Mouse (Mus musculus) intestine, embryonic 14.5 days (tissue): ENCODE measurements at regions not wholly inside any gene's neighbourhood (a gene's known extent, or its start where the extent isn't known, plus 50 kb on each side); places are given as distances from the start of the nearest gene placed in this dataset.

Experiments
- ATAC-seq: fragments of 200-750 bp; cut with Nextera tagmentation; replicated peaks from 2 replicates; pipeline ENCODE4 v1.8.0; 2017; ENCODE audit warnings: low read depth, moderate number of reproducible peaks, moderate TSS enrichment, moderate library complexity; ENCODE audit not compliant: low FRiP score, low TSS enrichment
- DNase-seq: peaks from one replicate; pipeline ENCODE4 v3.0.0-alpha.2; 2018; ENCODE audit warnings: low spot score
- H3K27ac ChIP-seq: fragments of 300-500 bp; sonication (generic); 2 replicates; pipeline ENCODE4 v1.5.1; 2014; ENCODE audit warnings: low read depth, mild to moderate bottlenecking, control low read depth
- H3K27me3 ChIP-seq: fragments of 300-500 bp; sonication (generic); replicated peaks from 2 replicates; pipeline ENCODE4 v1.6.1; 2014; ENCODE audit warnings: low read length, control low read depth; ENCODE audit not compliant: control insufficient read depth, insufficient read depth
- H3K36me3 ChIP-seq: fragments of 300-500 bp; sonication (generic); 2 replicates; pipeline ENCODE4 v1.6.1; 2014; ENCODE audit warnings: low read length, control low read depth; ENCODE audit not compliant: control insufficient read depth, insufficient read depth
- H3K4me1 ChIP-seq: fragments of 300-500 bp; sonication (generic); replicated peaks from 2 replicates; pipeline ENCODE4 v1.6.1; 2014; ENCODE audit warnings: low read length, control low read depth, mixed read lengths; ENCODE audit not compliant: control insufficient read depth, insufficient read depth
- H3K4me2 ChIP-seq: fragments of 300-500 bp; sonication (generic); 2 replicates; pipeline ENCODE4 v1.6.1; 2014; ENCODE audit warnings: low read length
- H3K4me3 ChIP-seq: fragments of 300-500 bp; sonication (generic); 2 replicates; pipeline ENCODE4 v1.5.1; 2014; ENCODE audit warnings: low read depth, low read length, control low read depth, mixed read lengths
- H3K9ac ChIP-seq: fragments of 300-500 bp; sonication (generic); 2 replicates; pipeline ENCODE4 v1.6.1; 2014; ENCODE audit warnings: mild to moderate bottlenecking, low read length
- H3K9me3 ChIP-seq: fragments of 300-500 bp; sonication (generic); 2 replicates; pipeline ENCODE4 v1.6.1; 2016; ENCODE audit warnings: low read length, control low read depth; ENCODE audit not compliant: control insufficient read depth
- WGBS: fragments of 180-500 bp; shearing (Covaris S2); extraction: QIAGEN DNeasy Blood & Tissue Kit; methylation state at CpG from one replicate; pipeline ENCODE4 v1.1.7; 2014; 5-methylcytosine and 5-hydroxymethylcytosine counted together

DNA sequence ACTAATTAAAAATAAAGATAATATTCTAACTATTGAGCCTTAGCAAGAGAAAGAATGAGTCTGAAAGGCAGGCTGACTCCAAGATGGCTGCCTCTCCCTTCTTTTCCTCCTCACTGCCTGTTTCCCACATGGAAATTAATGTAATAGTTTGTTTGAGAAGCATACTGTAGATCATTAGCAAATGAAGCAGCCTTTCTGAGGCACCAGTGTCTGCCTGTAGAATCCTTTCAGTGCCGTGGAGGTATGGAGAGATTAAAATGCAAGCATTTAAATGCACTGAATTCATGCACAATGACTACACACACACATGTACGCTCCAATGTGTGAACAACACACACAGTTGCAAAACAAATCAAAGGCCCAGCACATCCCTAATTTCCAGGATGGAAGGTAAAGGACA is 159.5 kb upstream of the Tmem161b start:
- no peak overlapping the region for H3K27ac ChIP-seq
- WGBS: 74% methylated on average over 2 of the region's 2 CpGs
- no peak for ATAC-seq

DNA sequence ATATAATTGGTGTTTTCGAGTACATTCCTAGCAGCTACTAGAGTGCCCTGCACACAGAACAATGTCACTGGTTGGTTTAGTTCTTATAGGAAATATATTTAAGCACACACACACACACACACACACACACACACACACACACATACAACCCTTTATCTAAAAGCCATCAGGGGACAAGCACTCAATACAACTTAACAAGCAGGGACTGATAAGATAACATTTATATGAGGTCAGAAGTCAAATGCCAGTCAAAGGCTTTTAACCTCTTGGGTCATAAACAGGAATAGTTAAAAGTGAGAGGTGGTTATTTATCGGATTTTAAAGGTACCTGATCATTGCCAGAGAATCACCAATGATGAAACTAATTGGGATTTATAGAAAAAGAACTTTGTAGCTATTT is 158.7 kb upstream of the Tmem161b start:
- Histone ChIP-seq H3K27ac (no peak overlapping the region), H3K36me3 (no peaks in the 10 kb centered on the region), H3K4me3 (no peak overlapping the region), H3K9ac (no peak overlapping the region), H3K4me1 (no peaks in the 10 kb centered on the region), H3K9me3 (no peaks in the 10 kb centered on the region), H3K4me2 (no peak overlapping the region), H3K27me3 (no peaks in the 10 kb centered on the region)
- ATAC-seq (no peak), DNase-seq (no peak)
- 35% methylated on average over 2 of the region's 2 CpGs for WGBS

More for the DNA sequence above, 159.5 kb upstream of the Tmem161b start:
- no peak overlapping the region for H3K4me3 ChIP-seq
- H3K9me3 ChIP-seq: no peaks in the 10 kb centered on the region
- H3K27me3 ChIP-seq: no peaks in the 10 kb centered on the region
- no peak for DNase-seq
- H3K9ac ChIP-seq: no peak overlapping the region
- no peaks in the 10 kb centered on the region for H3K36me3 ChIP-seq
- H3K4me1 ChIP-seq: no peaks in the 10 kb centered on the region
- H3K4me2 ChIP-seq: no peak overlapping the region

DNA sequence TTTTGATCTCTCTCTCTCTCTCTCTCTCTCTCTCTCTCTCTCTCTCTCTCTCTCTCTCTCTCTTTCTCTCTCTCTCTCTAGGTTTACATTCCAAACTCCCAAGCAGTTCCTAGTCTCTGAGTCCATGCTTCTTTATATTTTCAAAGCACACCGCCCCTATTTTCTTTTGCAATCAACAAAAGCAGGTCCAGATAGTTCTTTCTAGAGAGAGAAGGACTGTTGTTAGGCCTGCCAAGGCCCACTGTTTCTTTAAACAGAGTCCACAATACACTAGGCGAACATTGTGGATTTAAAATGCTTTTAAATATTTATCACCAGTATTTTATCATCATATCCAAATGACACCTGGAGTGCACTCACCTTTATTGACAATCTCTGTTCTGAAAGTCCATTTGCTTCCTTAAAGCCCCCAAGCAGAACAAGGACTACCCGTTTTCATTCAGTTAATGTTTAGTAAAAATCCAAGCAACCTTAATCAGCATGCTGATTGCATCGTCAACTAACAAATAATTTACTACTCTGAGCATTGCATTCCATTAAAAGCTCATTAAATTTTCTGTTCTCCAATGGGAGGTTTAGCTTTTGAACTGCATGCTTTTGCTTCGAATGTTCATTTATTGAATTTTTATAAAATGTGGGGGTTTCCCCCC is 157.7 kb upstream of the Tmem161b start:
- no peaks in the 10 kb centered on the region for H3K27me3 ChIP-seq
- no peak overlapping the region for H3K27ac ChIP-seq
- no peaks in the 10 kb centered on the region for H3K9me3 ChIP-seq
- no peak overlapping the region for H3K9ac ChIP-seq
- ATAC-seq (no peak), DNase-seq (no peak)
- H3K36me3 ChIP-seq: no peaks in the 10 kb centered on the region
- no peak overlapping the region for H3K4me2 ChIP-seq
- no peak overlapping the region for H3K4me3 ChIP-seq
- H3K4me1 ChIP-seq: no peaks in the 10 kb centered on the region
- 53% methylated on average over 5 of the region's 5 CpGs for WGBS

DNA sequence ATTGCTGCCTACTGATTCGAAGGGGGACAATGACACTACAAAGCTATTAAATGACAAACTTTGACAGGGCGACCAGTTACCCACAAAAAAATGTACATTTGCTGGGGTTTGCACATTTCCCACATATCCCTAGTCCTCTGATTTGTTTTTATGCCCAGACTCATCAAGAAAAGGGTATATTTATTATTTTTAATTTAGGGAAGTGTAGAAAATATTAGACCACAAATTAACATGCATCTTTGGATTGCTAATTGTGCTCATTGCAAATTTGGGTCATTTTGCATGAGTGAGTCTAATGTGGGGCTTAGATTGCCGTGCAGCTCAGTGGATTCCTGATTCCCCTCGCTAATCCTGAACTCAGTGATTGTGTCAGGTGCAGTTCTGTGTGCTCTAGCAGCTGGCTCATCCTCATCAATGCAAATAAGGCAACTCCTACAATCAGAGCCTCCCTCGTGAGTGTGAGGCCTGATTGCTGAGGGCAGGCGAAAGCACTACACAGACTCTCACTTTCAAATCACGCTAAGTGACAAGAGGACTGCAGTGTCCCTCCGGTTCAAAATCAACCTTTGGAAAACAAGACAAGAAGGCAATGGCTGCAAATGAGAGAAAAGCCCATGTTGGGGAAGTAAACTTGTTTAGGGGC is 156.7 kb upstream of the Tmem161b start:
- H3K27me3 ChIP-seq: no peaks in the 10 kb centered on the region
- no peak for ATAC-seq
- H3K9me3 ChIP-seq: no peaks in the 10 kb centered on the region
- H3K36me3 ChIP-seq: no peaks in the 10 kb centered on the region
- H3K4me3 ChIP-seq: no peak overlapping the region
- no peak overlapping the region for H3K27ac ChIP-seq
- no peak overlapping the region for H3K9ac ChIP-seq
- H3K4me2 ChIP-seq: no peak overlapping the region
- no peak for DNase-seq
- WGBS: 61% methylated on average over 8 of the region's 8 CpGs
- no peaks in the 10 kb centered on the region for H3K4me1 ChIP-seq

DNA sequence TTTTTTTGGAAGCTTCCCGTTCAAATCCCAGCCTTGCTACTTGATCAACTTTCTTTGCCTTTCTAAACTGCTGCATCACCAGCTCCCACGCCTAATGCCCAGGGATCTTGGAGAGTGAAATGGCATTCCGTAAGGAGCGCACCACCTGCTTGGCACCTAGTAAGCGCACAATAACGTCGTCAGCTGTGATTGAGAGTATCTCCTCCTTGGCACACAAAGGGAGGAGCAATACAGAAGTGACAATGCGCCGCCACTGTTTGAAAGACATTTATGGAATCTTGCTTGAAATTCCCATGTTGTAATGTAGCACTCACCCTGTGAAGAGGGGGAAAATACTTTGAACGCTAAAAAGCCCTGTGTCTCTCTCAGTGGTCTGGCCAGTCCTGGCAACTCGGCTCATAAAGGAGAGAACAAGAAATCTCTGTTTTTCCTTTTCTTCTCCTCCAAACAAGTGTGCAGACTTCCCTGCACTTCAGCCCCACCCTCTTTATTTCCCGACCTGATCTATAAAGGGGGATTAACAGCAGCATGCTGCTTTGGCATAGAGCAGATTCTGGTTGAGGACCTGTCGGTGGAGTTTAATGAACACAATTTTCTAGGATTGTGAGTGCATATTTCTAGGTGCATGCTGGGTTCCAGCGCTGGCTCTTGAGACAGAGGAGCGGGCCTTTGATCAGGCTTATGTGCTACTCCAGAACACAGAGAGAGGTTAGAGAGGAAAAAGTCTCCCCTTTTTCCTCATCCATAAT is 155.7 kb upstream of the Tmem161b start:
- Histone ChIP-seq H3K9ac (no peak overlapping the region), H3K4me1 (no peaks in the 10 kb centered on the region), H3K27ac (no peak overlapping the region), H3K4me3 (no peak overlapping the region), H3K9me3 (no peaks in the 10 kb centered on the region), H3K27me3 (no peaks in the 10 kb centered on the region), H3K4me2 (no peak overlapping the region), H3K36me3 (no peaks in the 10 kb centered on the region)
- ATAC-seq: no peak
- DNase-seq: no peak
- WGBS: 55% methylated on average over 15 of the region's 15 CpGs

DNA sequence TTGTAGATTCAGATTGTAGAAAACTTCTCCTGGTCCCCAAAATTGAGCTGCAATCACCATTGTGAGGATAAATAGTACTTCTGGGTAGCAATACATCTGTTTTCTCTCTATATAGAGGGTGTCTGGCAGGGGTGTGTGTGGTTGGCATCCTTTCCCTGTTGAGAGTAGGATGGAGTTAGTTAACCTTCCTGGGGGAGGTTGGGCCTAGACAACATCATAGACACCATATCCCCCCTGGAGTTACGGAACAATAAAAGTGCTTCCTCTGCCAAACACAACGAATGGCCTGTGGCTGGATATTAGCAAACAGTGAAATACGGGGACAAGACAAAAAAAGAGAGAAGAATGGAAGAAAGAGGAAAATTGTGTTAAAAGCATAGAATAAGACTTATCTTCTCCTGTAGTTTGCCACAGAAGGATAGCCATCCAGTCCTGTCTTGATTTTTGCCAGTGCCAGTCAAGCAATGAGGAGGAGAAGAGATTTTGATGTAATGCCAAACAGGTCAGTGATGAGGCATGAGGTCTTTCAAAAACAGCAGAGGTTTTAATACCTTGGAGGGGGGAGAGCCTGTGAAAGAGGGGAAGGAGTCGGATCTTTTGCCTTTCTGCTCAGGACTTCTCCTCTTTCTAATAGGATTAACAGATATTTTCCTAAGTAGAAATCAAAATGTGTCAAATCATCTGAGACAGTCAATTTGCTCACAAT is 155.0 kb upstream of the Tmem161b start:
- H3K9me3 ChIP-seq: no peaks in the 10 kb centered on the region
- no peak overlapping the region for H3K9ac ChIP-seq
- H3K4me2 ChIP-seq: no peak overlapping the region
- no peaks in the 10 kb centered on the region for H3K27me3 ChIP-seq
- H3K4me1 ChIP-seq: no peaks in the 10 kb centered on the region
- no peak for ATAC-seq
- H3K27ac ChIP-seq: no peak overlapping the region
- H3K36me3 ChIP-seq: no peaks in the 10 kb centered on the region
- WGBS: 63% methylated on average over 4 of the region's 4 CpGs
- no peak for DNase-seq
- no peak overlapping the region for H3K4me3 ChIP-seq

DNA sequence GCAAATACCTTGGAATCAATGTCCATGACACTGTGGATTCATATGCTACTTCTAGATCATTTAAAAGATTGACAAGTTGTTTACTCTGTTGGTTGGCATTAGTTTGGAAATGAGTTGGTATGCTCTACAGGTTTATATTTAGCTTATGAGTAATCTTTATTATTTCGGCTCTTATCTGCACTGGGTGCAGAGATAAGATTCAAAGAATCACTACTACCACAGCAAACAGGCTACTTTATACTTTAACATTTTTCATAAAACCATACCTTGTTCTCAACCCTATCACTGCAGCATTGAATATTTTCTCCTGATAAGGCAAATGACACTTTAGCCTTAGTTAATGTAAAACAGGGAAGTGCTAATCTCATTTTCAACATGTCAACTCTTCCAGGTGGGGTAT is 153.7 kb upstream of the Tmem161b start:
- H3K4me2 ChIP-seq: no peak overlapping the region
- no peaks in the 10 kb centered on the region for H3K4me1 ChIP-seq
- 71% methylated on average over 1 of the region's 1 CpGs for WGBS
- ATAC-seq (no peak), DNase-seq (no peak)
- no peaks in the 10 kb centered on the region for H3K36me3 ChIP-seq
- H3K27ac ChIP-seq: no peak overlapping the region
- no peak overlapping the region for H3K4me3 ChIP-seq
- no peaks in the 10 kb centered on the region for H3K9me3 ChIP-seq
- H3K27me3 ChIP-seq: no peaks in the 10 kb centered on the region
- no peak overlapping the region for H3K9ac ChIP-seq
